Mouse (Mus musculus): ENCODE measurements around the gene Zfp574. TPM values are rescaled to one million over a fixed set of nuclear protein-coding genes. Genes with fewer than 3 reads are reported as not detected.

Gene Zfp574
- 34.3 and 38.3 TPM in 2 replicates for polyA plus RNA-seq (2014; fragmentation: Nextera tagmentation; extraction: Ambion mirVana)

DNA sequence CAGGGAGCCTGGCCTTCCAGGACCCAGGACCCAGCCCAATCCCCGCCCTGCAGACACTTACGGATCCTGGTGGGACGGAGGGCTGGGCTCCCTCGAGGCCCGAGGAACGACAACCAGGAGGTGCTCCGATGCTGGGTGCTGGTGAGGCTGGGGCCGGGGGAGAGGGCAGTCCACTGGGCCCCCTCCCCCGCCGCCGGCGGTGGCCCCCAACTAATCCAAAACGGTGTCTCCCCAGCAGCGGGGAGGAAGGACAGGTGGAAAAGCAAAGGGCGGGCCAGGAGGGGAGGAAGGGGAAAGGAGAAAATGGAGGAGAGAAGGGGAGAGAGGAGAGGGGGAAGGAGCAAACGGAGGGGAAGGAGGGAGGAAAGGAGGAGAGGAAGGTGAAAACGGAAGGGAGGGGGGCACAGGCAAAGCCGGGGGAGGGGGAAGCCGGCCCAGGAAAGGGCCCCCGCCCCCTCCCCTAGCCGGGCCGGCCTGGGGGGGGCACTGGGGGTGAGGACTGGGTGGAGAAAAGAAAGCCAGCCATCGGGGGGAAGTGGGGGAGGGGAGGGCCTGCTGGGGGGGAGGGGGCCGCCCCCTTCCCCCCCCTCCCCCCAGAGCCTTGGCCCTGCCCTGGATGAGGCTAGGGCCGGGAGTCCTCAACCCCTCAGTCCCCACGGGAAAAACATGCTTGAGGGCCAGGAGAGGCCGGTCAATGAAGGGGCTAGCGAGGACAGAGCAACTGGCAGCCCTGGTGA is at the start of gene Zfp574, which contains the start of gene Grik5:
TSS of gene Zfp574 (plus strand) at position 589 of the 737 bp plus-strand sequence.
TSS of gene Grik5 (minus strand) at position 368 of the 737 bp plus-strand sequence.
- H3K9ac ChIP-seq (ENCODE audit: low read length), result peak within 1 kb of the TSS; percentile 95
- 0% methylated on average over 24 of the region's 28 CpGs for WGBS
- peaks cover 10% of the 10 kb centered on the region; the same call in 1 of the 2 replicates for H3K36me3 ChIP-seq (ENCODE audit: control insufficient read depth, insufficient read depth, low read length)
- peak within 1 kb of the TSS; percentile 78 for H3K4me3 ChIP-seq (ENCODE audit: low read depth, low read length)
- H3K27me3 ChIP-seq (ENCODE audit: control insufficient read depth, insufficient read depth, low read length), result no peaks in the 10 kb centered on the region
- H3K4me2 ChIP-seq (ENCODE audit: low read depth, low read length, severe bottlenecking), result peak within 1 kb of the TSS; percentile 96
- peaks cover 44% of the 10 kb centered on the region for H3K4me1 ChIP-seq (replicated peaks; ENCODE audit: control insufficient read depth, insufficient read depth, low read length)
- H3K9me3 ChIP-seq (ENCODE audit: control insufficient read depth, low read length), result no peaks in the 10 kb centered on the region
- peak within 1 kb of the TSS; percentile 91 for H3K27ac ChIP-seq (ENCODE audit: low read depth, low read length)
- DNase-seq (ENCODE audit: low spot score) (peak; percentile 71), ATAC-seq (replicated peaks; ENCODE audit: low FRiP score) (peak; percentile 0; the same call in 1 of the 2 replicates)

DNA sequence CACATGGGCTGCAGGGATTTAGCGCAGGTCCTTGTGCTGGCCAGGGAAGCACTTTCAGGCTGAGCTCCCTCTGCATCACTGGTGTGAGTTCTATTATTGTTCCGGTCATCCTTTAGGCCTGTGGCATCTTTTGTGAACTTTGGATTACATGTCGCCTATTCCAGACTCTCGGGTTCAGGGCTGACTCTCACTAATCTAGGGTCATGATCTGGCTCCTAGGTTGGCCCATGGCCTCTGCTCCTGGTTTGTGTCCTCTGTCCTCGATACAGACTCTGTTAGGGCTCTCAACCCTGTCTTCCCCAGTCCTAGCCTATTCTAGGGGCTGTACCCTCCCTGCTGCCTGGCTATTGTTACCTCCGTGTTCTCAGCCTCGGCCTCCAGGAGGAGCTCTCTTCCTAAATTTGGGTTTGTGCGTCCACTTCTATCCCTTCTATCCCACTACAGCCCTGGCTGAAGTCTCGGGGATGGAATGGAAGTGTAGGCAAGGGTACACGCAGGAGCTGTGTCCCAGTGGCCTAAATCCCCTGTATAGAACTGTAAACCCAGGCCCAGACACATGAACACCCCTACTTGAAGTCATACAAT is 46.4 kb upstream of the Zfp574 start:
- ATAC-seq (replicated peaks; ENCODE audit: low FRiP score), result no peak
- H3K9ac ChIP-seq (ENCODE audit: low read length), result no peak overlapping the region
- 59% methylated on average over 10 of the region's 10 CpGs for WGBS
- no peak overlapping the region for H3K27ac ChIP-seq (ENCODE audit: low read depth, low read length)
- no peaks in the 10 kb centered on the region for H3K9me3 ChIP-seq (ENCODE audit: control insufficient read depth, low read length)
- no peaks in the 10 kb centered on the region for H3K27me3 ChIP-seq (ENCODE audit: control insufficient read depth, insufficient read depth, low read length)
- no peak overlapping the region for H3K4me3 ChIP-seq (ENCODE audit: low read depth, low read length)
- peaks cover 8% of the 10 kb centered on the region; the same call in 1 of the 2 replicates for H3K36me3 ChIP-seq (ENCODE audit: control insufficient read depth, insufficient read depth, low read length)
- H3K4me2 ChIP-seq (ENCODE audit: low read depth, low read length, severe bottlenecking), result no peak overlapping the region
- 0 out of 2 replicates have a peak, but pooled peaks cover 1% of the 10 kb centered on the region for H3K4me1 ChIP-seq (replicated peaks; ENCODE audit: control insufficient read depth, insufficient read depth, low read length)
- no peak for DNase-seq (ENCODE audit: low spot score)

DNA sequence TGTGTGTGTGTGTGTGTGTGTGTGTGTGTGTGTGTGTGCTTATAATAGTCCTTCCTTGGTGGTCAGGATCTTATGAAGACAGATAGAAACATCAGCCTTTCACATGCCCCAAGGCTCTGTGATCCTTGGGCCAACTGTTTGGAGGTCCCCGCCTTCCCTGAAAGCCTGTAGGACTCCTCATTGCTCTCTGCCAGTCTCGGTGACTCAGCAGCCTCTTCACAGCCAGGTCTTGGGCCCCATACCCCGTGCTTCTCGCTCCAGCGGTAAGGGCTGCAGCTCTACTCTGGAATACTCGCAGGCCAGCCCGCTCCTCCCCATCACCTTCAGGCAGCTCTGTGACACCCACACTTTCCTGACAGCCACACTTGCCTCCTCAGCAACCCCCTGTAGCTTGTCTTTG is 45.9 kb upstream of the Zfp574 start:
- Histone ChIP-seq H3K4me2 (ENCODE audit: low read depth, low read length, severe bottlenecking) (no peak overlapping the region), H3K9ac (ENCODE audit: low read length) (no peak overlapping the region), H3K27me3 (ENCODE audit: control insufficient read depth, insufficient read depth, low read length) (no peaks in the 10 kb centered on the region), H3K36me3 (ENCODE audit: control insufficient read depth, insufficient read depth, low read length) (0 out of 2 replicates have a peak, but pooled peaks cover 5% of the 10 kb centered on the region), H3K9me3 (ENCODE audit: control insufficient read depth, low read length) (no peaks in the 10 kb centered on the region), H3K4me1 (replicated peaks; ENCODE audit: control insufficient read depth, insufficient read depth, low read length) (0 out of 2 replicates have a peak, but pooled peaks cover 2% of the 10 kb centered on the region), H3K4me3 (ENCODE audit: low read depth, low read length) (no peak overlapping the region), H3K27ac (ENCODE audit: low read depth, low read length) (no peak overlapping the region)
- WGBS, result 67% methylated on average over 7 of the region's 7 CpGs
- DNase-seq (ENCODE audit: low spot score) (no peak), ATAC-seq (replicated peaks; ENCODE audit: low FRiP score) (no peak)

DNA sequence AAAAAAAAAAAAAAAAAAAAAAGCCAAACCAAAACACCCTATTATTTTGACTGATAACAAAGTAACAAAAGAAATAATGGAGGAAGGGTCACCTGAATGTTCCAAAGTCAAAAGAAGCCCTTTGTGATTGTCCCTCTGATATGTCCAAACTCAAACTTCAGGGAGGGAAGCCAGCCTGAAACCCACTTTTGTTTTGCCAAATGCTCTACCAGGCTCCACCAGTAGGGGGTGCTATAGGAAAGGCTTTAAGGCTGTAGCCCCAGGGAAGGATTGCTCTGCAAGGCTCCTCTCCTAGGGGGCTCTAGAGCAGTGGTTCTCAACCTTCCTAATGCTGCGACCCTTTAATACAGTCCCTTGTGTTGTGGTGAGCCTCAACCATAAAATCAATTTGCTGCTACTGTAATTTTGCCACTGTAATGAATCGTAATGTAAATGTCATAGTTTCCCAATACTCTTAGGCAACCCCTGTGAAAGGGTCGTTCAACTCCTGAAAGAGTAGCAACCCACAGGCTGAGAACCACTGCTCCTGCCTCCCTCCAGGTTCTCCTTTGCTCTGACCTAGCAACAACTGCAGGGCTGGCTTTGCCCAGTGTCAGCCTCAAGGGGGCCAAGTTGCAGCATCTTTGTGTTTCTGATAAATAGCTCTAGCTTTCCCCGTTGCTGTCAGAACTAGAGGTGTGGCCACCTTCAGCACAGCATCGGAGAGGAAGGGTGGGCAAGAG is 42.2 kb upstream of the Zfp574 start:
- no peaks in the 10 kb centered on the region for H3K9me3 ChIP-seq (ENCODE audit: control insufficient read depth, low read length)
- no peak overlapping the region for H3K4me3 ChIP-seq (ENCODE audit: low read depth, low read length)
- WGBS, result 53% methylated on average over 5 of the region's 5 CpGs
- no peaks in the 10 kb centered on the region for H3K27me3 ChIP-seq (ENCODE audit: control insufficient read depth, insufficient read depth, low read length)
- H3K27ac ChIP-seq (ENCODE audit: low read depth, low read length), result no peak overlapping the region
- peak; percentile 90 for DNase-seq (ENCODE audit: low spot score)
- ATAC-seq (replicated peaks; ENCODE audit: low FRiP score), result no peak; the same call in 1 of the 2 replicates
- no peaks in the 10 kb centered on the region for H3K36me3 ChIP-seq (ENCODE audit: control insufficient read depth, insufficient read depth, low read length)
- no peak overlapping the region for H3K9ac ChIP-seq (ENCODE audit: low read length)
- H3K4me1 ChIP-seq (replicated peaks; ENCODE audit: control insufficient read depth, insufficient read depth, low read length), result 0 out of 2 replicates have a peak, but pooled peaks cover 2% of the 10 kb centered on the region
- no peak overlapping the region for H3K4me2 ChIP-seq (ENCODE audit: low read depth, low read length, severe bottlenecking)

DNA sequence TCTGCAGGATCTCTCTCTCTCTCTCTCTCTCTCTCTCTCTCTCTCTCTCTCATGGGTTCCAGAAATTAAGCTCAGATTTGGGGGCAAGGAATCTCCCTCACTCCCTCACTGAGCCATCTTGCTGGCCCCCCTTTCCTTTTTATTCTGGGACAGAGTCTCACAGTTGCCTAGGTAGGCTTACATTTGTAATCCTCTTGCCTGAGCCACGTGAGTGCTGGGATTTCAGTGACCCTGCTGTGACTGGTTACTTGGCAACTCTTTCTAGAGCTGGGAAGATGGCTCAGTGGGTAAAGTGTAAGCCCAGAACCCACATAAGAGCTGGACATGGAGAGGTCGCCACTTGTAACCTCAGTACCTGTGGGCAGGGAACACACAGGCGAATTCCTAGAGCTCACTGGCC is 40.8 kb upstream of the Zfp574 start:
- Histone ChIP-seq H3K9ac (ENCODE audit: low read length) (no peak overlapping the region), H3K9me3 (ENCODE audit: control insufficient read depth, low read length) (no peaks in the 10 kb centered on the region), H3K4me2 (ENCODE audit: low read depth, low read length, severe bottlenecking) (no peak overlapping the region), H3K4me3 (ENCODE audit: low read depth, low read length) (no peak overlapping the region), H3K27me3 (ENCODE audit: control insufficient read depth, insufficient read depth, low read length) (no peaks in the 10 kb centered on the region), H3K27ac (ENCODE audit: low read depth, low read length) (no peak overlapping the region), H3K4me1 (replicated peaks; ENCODE audit: control insufficient read depth, insufficient read depth, low read length) (0 out of 2 replicates have a peak, but pooled peaks cover 2% of the 10 kb centered on the region), H3K36me3 (ENCODE audit: control insufficient read depth, insufficient read depth, low read length) (no peaks in the 10 kb centered on the region; the same call in 1 of the 2 replicates)
- ATAC-seq (replicated peaks; ENCODE audit: low FRiP score) (no peak), DNase-seq (ENCODE audit: low spot score) (no peak)
- 52% methylated on average over 3 of the region's 3 CpGs for WGBS

DNA sequence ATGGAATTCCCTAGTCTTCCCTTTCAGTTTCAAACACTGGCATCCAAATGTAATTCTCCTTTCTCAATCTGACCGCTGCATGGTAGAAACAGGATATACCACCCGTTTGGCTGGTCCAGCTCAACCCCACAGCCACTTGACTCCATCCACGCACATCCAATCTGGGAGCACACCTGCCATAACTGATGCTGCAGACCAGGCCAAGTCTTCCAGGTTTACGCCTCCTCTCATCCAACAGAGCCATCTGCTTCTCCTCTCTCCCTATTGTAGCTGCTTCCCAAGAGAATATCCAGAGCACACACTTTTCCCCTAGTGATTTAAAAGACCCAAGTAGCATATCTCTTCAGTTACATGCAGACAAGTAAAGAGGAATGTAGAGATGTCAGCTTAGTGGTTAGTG is 37.6 kb upstream of the Zfp574 start:
- Histone ChIP-seq H3K27ac (ENCODE audit: low read depth, low read length) (no peak overlapping the region), H3K4me2 (ENCODE audit: low read depth, low read length, severe bottlenecking) (no peak overlapping the region), H3K27me3 (ENCODE audit: control insufficient read depth, insufficient read depth, low read length) (no peaks in the 10 kb centered on the region), H3K9me3 (ENCODE audit: control insufficient read depth, low read length) (no peaks in the 10 kb centered on the region), H3K4me3 (ENCODE audit: low read depth, low read length) (no peak overlapping the region), H3K4me1 (replicated peaks; ENCODE audit: control insufficient read depth, insufficient read depth, low read length) (0 out of 2 replicates have a peak, but pooled peaks cover 2% of the 10 kb centered on the region), H3K36me3 (ENCODE audit: control insufficient read depth, insufficient read depth, low read length) (peaks cover under 1% of the 10 kb centered on the region; the same call in 1 of the 2 replicates), H3K9ac (ENCODE audit: low read length) (no peak overlapping the region)
- ATAC-seq (replicated peaks; ENCODE audit: low FRiP score) (no peak), DNase-seq (ENCODE audit: low spot score) (no peak)
- 94% methylated on average over 4 of the region's 4 CpGs for WGBS

DNA sequence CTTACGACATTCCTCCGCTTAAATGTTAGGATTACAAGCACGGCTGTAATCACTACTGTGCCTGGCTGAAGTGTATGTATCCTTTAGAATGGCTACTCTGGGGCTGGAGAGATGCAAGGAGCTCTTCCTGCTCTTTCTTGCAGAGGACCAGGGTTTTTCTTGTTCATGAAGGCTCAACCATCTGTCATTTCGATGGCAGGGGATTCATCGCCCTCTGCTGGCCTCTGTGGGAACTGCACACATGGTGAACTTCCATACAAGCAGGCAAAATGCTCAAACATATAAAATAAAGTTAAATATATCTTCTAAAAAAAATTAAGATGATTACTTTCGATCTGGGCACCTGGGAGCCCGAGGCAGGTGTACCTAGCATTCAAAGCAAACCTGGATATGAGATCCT is 36.5 kb upstream of the Zfp574 start:
- Histone ChIP-seq H3K9me3 (ENCODE audit: control insufficient read depth, low read length) (no peaks in the 10 kb centered on the region), H3K4me1 (replicated peaks; ENCODE audit: control insufficient read depth, insufficient read depth, low read length) (0 out of 2 replicates have a peak, but pooled peaks cover 1% of the 10 kb centered on the region), H3K27me3 (ENCODE audit: control insufficient read depth, insufficient read depth, low read length) (no peaks in the 10 kb centered on the region), H3K4me2 (ENCODE audit: low read depth, low read length, severe bottlenecking) (no peak overlapping the region), H3K4me3 (ENCODE audit: low read depth, low read length) (no peak overlapping the region), H3K27ac (ENCODE audit: low read depth, low read length) (no peak overlapping the region), H3K36me3 (ENCODE audit: control insufficient read depth, insufficient read depth, low read length) (peaks cover 3% of the 10 kb centered on the region; the same call in 1 of the 2 replicates), H3K9ac (ENCODE audit: low read length) (no peak overlapping the region)
- ATAC-seq (replicated peaks; ENCODE audit: low FRiP score) (no peak), DNase-seq (ENCODE audit: low spot score) (peak; percentile 86)
- whole genome bisulfite sequencing, result 60% methylated on average over 7 of the region's 7 CpGs

DNA sequence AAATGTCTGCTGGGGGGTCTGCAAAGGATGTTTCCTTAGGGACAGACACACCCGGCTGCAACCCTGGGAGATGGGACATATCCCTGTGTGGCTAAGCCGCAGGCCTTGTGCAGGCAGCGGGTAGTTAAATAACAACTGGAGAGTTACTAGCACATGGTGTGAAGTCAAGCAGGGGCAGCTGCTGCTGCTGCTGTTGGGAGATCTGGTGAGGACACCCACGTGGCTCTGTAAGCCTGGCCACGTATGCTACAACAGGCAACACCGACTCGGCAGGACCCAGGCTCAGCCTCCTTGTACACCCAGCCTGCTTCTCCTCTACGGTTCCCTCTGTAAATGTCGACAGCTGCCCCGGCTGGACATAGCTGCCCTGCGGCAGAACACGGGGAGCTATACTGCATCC is 30.4 kb upstream of the Zfp574 start:
- DNase-seq (ENCODE audit: low spot score), result no peak
- 94% methylated on average over 12 of the region's 12 CpGs for WGBS
- no peaks in the 10 kb centered on the region for H3K4me1 ChIP-seq (replicated peaks; ENCODE audit: control insufficient read depth, insufficient read depth, low read length)
- no peak overlapping the region for H3K9ac ChIP-seq (ENCODE audit: low read length)
- no peaks in the 10 kb centered on the region for H3K27me3 ChIP-seq (ENCODE audit: control insufficient read depth, insufficient read depth, low read length)
- no peak overlapping the region for H3K4me2 ChIP-seq (ENCODE audit: low read depth, low read length, severe bottlenecking)
- no peaks in the 10 kb centered on the region for H3K9me3 ChIP-seq (ENCODE audit: control insufficient read depth, low read length)
- H3K4me3 ChIP-seq (ENCODE audit: low read depth, low read length), result no peak overlapping the region
- ATAC-seq (replicated peaks; ENCODE audit: low FRiP score), result no peak
- H3K36me3 ChIP-seq (ENCODE audit: control insufficient read depth, insufficient read depth, low read length), result peaks cover 6% of the 10 kb centered on the region
- H3K27ac ChIP-seq (ENCODE audit: low read depth, low read length), result no peak overlapping the region
